Mouse (Mus musculus) T-helper 17 cell (primary cell): Measurements from ENCODE around the gene Aknad1.

Experiments used
- in situ Hi-C, 2 experiments: fragments of 300-600 bp; cut with MboI, MseI; formaldehyde crosslinking; loops; 1 replicate in 1 of 2; 2 replicates in 1 of 2; pipeline ENCODE4 v1.15.1; 2025; ENCODE audit warnings: high pct_unique_total_duplicates in 2 of 2

Gene Aknad1

DNA sequence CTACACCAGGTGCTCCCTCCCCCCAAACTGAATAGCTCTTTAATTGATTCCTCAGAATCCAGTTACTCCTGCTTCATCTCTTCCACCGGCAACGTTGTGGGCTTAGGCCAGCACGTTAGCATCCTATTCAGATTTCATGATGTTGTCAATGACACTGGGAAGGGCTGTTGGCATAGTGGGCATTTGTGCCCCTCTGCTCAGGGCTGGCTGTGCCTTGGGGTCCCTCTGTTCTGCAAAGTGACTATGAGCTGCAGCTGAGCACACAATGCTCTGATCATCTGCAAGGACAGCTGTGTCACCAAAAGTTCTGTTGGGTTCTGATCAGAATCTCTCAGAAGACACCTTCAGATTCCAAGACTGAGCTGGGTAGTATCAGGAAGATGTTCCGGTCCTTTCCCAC, 4.6 kb downstream of the Aknad1 start:
- in situ Hi-C loops, result loop anchor here in 1 of 2 experiments (25.0 kb wide), 1 partner anchor 1143 kb away; no protein-coding TSS in a partner anchor

DNA sequence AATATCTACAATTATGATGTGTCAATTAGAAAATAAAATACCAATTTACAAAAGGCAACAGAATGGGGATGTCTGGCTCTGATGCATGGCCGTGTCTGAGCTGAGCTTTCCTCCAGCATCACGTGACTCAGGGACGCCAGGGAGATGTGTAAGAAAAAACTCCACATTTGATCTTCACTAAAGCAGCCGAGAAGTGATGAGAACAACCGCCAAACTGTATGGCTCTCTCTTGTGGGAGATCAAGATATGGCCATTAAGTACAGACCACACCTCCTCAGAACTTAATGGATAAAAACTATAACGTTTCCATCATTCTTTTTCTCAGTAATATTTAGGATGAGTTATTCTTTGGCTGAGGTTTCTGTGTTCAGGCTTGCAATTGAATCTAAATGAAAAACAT, 11.6 kb downstream of the Aknad1 start:
- in situ Hi-C loops, result no loop called here

DNA sequence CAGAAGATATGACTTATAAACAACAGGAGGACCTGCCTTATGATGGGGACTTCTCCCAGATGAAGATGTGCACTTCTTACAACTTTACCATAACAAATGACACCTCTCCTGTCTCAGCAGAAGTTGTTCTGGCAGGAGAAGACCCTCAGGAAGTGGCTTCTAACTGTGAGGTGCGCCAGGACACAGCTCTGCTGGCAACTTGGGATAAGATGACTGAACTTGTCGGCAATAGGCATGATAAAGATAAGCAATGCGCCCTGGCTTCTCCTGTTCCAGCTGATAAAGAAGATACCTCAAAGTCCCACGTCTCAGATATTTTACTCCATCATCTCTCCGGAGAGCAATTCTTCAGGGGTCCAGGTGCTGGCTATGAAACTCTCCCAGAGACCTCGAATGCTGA, 12.2 kb downstream of the Aknad1 start:
- in situ Hi-C loops, result no loop called here

DNA sequence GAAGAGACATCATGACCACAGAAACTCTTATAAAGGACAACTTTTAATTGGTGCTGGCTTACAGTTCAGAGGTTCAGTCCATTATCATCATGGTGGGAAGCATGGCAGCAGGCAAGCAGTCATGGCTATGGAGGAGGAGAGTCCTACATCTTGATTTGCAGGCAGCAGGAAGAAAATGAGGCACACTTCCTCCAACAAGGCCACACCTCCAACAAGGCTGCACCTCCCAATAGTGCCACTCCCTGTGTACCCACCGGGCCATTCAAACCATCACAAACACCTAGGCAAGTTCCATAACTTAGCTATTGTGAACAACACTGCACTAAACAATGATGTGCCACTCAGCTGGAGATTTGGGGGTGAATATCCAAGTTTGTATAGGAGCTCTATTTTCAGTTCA, 15.1 kb downstream of the Aknad1 start:
- in situ Hi-C loops, result no loop called here

DNA sequence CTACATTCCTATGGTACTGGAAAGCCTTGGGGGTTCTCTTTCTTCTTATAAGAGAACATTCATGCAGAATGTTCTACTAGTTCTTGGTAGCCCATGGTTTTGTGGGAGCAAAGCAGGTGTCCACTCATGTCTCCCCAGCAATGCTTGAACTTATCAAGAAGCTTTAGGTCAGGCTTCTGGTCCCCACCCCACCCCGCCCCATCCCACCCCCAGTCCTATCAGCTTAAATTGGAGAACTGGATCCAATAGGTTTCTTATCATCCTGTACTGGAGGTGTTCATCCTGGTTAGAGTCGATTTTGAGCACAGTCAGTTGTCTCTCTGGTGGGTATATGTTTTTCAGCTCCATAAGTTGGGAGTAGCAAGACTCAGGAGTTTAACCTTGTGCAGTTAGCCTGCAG, 16.1 kb downstream of the Aknad1 start:
- in situ Hi-C loops, result no loop called here

DNA sequence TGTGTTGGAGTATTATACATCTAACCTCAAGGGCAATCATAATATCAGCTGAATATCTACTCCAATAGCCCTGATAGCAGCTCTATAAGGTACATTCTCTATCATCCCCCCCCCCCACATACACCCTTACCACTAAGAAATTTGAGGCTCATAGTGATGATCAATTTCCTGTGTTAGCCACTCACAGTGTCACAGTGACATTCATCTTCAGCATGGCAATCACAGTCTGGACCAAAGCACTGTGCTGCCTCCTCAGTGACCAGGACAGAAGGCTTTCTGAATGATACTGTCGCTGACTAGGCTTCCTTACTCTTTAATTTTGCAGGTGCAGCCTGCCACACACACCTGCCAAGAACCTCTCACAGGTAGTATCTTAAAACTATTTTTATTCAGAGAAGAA, 16.7 kb downstream of the Aknad1 start:
- in situ Hi-C loops, result no loop called here

DNA sequence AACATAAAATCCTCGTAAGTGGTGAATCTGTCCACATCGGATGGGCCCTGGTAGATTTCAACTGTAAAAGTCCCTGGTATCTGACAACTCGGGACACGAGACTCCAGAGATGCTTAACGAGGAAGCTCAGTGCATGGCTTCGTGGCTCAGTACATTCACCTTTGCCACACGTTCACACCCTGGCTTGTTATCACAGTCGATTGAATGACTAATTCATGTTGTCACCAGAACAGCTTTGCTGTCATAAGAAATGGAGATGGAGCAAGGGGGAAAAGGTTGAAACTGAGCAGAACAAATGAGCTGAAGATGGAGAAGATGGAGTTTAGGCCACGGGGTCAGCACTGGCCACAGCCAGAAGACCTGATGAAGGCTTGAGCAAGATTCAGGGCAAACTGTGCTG, 18.1 kb downstream of the Aknad1 start:
- in situ Hi-C loops, result no loop called here

DNA sequence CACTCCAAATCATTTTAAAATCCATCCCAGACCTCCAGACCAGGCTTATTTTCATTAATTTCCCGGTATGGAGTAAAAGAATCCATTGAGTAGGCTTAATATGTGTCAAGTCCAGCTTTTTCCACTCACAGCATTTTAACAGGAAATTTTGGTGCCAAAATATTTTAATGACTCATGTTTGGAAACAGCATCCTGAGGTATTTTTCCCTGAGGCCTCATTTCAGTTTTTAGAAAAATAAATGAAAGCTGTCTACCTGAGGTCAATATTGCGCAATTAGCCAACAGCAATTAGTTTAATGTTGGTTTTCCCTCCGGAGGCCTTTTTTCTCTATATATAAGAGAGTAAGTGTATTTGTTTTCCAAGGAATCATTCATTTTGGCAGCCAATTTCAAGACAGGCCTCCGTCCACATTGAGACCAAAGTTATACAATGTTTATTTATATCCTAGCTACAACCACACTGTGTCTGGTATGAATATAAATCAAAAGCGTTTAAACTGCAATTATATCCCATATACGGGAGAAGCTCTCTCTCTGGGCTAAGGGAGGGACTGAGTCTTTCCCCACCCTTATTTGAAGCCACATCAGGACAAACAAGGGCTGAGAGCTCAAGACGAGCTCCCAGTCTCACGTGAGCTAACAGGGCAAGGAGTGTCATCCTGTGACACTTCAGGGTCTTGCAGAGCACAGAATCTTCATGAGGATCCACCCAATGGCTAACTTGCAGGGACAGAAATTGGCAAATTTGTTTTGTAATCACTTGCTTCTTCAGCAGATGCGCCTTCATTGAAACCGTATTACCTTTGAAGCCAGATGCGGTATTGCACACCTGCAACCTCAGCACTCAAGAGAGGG, 20.3 kb downstream of the Aknad1 start:
- in situ Hi-C loops, result loop anchor here (5.0 kb wide), 2 partner anchors 32 to 62 kb away; no protein-coding TSS in a partner anchor

DNA sequence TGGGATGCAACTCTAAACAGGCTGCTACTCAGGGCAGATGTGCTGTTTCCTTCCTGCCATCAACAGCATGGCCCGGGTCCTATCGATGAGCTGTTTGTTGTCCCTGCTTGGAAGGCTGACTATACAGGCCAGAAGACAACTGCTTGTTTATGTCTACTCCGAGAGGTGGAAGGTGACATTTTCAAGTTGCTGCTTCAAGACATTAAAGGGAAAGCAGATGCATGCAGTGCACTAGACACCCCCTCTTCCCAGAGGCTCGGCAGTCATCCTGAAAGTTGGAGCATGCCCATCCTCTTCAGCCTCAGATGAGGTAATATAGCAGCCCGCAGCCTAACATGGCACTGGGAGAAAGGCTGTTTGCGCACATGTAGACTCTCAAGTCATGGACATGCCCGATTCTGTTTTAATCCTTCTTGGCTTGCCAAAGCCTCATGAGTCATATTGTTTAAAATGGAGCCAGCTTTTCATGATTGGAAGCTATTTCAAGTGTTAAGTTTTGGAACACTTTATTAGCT, 23.2 kb downstream of the Aknad1 start:
- in situ Hi-C loops, result loop anchor here (5.0 kb wide), 2 partner anchors 35 to 65 kb away; no protein-coding TSS in a partner anchor

DNA sequence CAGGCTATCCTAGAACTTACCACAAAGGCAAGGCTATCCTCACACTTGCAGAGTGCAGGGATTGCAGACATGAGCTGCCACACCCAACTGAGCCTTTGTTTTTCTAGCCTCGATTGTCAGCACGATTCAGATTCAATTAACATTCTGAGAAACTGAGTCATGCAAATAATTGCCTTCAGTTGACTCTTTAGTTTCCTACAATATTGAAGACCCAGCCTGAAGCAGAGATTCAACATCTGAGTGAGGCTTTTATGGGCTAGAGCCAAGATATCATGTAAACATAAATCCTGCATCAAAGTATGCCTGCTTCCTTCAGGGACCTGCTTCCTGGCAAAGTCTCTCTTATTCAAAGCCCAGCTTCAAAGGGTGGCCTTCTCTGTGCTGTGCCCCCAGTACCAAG, 24.2 kb downstream of the Aknad1 start:
- in situ Hi-C loops, result loop anchor here (5.0 kb wide), 2 partner anchors 36 to 66 kb away; no protein-coding TSS in a partner anchor

DNA sequence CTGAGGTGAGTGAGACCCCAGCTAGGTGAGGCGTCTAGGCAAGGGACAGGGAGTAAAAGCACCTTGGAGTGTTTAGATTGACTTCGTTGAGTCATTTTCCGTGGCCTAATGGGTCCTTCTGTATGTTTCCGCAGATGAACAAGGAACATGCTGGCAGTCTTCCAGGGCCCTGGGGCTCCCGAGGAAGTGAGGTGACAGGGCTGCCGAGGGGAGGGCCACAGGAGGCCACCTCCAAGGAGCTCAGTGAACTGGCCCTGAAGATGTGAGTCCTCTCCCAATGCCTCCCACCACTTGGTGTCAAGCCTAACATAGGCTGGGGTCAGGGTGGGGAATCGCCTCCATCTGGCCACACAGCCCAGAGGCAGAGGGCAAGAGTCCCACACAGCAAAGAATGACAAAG, 25.5 kb downstream of the Aknad1 start:
- in situ Hi-C loops, result loop anchor here (5.0 kb wide), 2 partner anchors 38 to 68 kb away; no protein-coding TSS in a partner anchor

DNA sequence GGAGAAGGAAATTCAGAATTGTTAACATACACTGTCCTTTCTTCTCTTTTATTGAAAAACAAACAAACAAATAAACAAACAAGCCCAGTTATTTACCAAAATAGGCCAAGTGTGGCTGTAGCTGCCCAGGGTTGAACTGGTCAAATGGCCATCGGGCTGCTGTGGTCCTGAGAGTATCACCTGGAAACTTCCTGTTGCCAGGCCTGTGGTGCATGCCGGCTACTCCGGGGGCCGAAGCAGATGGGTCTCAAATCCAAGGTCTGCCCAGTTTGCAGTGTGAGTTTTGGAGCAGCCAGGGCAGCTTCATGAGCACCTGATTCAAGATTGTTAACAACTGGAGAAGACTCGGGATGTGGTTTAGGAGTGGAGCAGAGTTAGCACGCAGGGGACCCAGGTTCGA, 26.0 kb downstream of the Aknad1 start:
- in situ Hi-C loops, result no loop called here

DNA sequence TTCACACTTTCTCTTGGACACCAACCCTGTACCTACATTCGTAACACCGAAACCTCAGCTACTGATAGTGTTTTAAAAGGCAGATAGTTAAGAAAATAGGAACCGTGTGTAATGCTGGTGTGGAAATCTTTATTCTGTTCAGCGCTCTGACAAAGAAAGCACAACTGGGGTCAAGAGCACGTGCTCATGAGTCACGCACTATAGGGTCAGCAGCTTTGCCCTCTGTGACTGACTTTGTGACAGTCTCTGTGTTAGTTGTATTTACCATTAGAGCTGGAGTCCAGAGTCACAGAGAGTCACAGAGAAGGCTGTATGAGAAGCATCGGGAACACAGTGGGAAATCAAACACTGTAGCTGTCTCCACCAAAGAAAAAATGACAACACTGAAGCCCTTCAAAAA, 27.5 kb downstream of the Aknad1 start:
- in situ Hi-C loops, result no loop called here

DNA sequence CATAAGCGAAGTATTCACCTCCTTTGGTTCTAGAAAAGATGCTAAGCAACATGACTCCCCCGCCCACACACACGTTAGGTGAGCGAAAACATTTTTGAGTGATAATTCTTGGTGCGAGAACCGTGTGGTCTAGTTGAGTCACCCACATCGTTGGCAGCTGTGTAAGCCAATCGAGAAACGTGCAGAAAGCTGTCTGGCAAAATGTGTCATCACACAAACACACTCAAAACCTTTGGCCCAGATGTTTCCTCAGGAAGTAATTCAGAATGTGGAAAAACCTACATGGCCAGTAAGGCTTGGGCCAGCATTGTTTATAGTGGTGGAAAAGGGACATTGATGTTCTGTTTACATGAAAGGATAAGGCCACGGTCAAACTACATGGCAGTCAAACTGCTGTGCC, 28.0 kb downstream of the Aknad1 start:
- in situ Hi-C loops, result no loop called here

DNA sequence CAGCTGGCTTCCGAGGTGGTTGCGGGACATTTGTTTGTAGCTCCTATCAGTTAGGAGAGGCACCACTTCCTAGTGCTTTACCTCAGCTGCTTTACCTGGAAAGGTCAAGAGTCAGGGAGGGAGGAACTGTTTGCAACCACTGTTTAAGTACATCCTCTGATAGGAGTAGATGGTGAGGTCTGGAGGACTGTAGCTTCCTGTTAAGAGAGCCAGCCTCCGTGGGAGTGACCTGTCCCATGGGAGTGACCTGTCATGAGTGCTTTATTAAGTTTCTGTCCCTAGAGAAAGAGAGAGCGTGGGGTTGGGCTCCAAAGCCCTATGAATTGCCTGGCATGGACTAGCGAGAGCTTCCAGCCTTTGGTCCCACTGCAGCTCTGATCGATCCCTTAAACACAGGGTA, 30.1 kb downstream of the Aknad1 start:
- in situ Hi-C loops, result no loop called here

DNA sequence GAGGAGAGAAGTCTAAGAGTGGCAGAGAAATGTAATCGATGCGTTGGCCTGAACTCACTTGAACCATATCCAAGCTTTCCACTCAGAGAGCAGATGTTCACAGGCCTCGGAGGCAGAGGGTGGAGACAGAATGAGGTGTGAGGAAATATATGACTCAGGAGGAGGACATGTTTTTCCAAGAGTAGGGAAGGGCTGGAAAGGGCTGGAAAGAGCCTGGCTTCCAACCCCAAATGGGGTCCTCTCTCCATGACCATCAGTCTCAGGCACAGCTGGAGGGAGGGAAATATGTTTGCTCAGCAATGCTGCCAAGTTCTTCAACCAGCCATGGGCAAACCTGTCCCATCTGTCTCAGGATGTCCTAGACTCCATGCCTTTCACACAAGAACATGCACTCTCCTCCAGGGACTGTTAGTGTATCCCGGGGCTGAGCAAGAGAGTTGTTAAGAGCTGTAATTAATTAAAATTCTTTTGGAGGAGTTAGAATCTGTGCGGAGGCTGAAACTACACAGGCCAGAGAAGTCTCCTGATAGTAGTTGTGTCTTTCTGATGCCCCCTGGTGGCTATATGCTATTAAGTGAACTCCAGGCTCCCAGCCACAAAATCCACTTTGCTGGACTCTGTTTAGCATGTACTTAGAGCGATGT, 31.4 kb downstream of the Aknad1 start:
- in situ Hi-C loops, result loop anchor here in 1 of 2 experiments (10.0 kb wide), 1 partner anchor 196 kb away; the partner anchor contains the start of gene Taf13

DNA sequence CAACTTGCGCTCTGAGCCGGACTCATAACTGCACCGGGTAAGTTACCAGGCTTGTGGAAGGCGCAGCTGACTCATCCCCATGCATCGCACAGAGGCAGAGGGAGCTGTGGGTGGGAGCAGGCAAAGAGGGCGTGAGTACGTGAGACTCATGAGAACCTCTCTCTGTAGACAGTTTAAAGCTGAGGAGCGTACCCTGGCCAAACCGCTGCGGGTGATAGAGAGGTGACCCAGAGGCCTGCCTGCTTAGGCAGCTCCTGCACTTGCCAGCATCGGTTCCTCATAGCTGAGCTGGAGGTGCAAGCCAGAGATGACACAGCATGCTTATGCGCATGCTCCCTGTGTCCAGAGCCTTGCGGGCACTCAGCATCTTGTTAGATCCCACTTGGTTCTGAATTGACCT, 32.8 kb downstream of the Aknad1 start:
- in situ Hi-C loops, result loop anchor here in 1 of 2 experiments (10.0 kb wide), 1 partner anchor 197 kb away; the partner anchor contains the start of gene Taf13

DNA sequence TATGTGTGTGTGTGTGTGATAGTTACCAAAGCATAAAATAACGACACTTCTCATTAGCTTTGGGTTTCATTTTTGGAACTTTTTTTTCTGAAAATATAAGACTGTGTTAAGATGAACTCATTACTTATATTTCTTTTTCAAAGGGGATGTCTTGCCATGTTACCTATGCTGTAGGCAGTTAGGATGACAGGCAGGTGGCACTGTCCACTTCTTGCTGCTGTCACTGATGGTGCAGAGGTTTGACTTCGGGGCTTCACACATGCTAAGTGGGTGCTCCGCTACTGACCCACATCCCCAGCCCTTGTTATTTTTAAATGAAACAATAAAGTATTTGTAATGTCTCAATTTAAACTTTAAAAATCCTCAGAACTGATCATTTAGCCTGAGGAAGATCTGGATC, 33.4 kb downstream of the Aknad1 start:
- in situ Hi-C loops, result loop anchor here in 1 of 2 experiments (10.0 kb wide), 1 partner anchor 198 kb away; the partner anchor contains the start of gene Taf13

DNA sequence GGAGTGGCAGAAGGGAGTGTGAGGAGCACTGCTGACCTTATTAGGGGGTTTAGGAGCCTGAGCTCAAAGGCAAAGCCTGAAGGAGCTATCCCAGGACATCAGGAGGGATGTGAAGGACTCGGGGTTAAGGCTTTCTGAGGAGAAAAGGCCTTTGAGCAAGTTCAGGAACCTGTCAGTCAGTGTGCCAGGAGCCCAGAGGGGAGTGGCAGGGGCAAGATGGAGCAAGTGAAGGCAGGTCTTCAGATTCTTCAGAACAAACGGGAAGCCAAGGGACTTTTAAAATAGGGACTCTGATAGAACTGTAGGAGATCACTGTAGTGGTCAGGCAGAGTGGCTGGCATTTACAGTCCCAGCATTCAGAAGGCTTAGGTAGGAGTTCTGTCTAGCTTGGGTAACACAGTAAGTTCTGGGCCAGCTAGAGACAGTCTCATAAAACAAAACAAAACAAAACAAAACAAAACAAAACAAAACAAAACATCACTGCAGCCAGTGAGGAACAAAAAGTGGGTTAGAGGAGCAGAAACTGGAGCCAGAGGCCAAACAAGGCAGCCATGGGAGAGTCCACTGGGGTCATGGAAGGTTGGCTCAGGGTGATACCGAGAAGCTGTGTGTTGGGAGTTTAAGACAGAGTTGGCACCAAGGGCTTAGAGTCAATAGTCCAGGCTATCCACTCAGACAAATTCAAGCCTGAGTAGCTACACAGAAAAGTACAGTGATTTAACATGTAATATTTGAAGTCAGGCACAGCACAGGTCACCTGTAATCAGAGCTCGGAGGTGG, 39.5 kb downstream of the Aknad1 start:
- in situ Hi-C loops, result loop anchor here (5.0 to 25.0 kb wide), 3 partner anchors 58 to 204 kb away; partner anchors contain the start of gene Taf13 (in 1 of the 2)

DNA sequence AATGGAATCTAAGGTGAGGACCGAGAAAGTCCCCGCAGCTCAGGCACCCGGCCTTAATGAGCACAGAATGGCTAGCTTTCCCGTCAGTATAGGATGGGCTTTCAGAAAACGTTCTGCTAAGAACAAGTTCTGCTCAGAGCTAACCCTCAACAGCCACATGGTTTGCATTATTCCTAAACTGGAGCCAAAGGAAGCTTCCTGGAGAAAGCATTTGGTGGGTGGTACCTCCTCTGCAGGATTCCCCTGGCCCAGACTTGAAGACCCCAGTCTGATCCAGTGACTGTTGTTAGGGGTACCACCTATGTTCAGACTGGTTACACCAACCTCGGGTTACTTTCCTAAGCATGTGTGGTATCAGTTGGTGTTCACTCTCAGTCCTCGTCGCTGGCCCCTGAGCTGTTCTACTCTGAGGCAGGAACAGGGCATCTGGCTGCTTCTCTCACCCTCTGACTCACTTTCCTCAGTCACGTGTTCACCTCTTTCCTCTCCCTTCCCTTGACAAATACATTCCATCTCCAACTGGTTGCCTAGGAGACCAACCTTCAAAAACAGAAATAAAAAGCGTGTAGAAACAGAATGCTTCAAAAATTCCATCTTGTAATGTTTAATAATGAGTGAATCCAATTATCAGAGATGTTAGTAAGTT, 41.9 kb downstream of the Aknad1 start:
- in situ Hi-C loops, result loop anchor here in 1 of 2 experiments (25.0 kb wide), 1 partner anchor 94 kb away; no protein-coding TSS in a partner anchor

DNA sequence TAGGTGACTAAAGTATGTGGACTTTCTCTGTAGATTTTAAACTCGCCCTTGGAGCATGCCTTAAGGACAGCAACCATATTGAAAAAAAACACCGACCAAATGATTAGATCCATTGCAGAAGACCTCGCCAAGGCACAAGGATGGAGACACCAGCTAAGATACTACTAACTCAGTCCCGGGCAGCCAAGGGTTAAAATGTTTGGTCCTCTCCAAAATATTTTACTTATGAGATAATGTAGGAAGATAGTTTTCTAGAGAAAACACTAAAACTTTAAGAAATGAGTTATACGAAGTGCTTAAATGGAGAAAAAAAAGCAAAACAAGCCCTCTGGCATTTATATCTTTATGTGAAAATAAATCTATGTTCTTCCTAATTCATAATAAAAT, 42.4 kb downstream of the Aknad1 start:
- in situ Hi-C loops, result loop anchor here in 1 of 2 experiments (25.0 kb wide), 1 partner anchor 95 kb away; no protein-coding TSS in a partner anchor
